Mouse (Mus musculus): ENCODE data around the gene Dexi. TPM values are rescaled to one million over a fixed set of nuclear protein-coding genes. Genes with fewer than 3 reads are reported as not detected.

Dexi gene
- polyA plus RNA-seq, 1 experiment, result not detected

GRCm38 (mm10) chr16:10460188-10460587 is 82.7 kb downstream of the Dexi start:
- no peak for TF ChIP-seq POLR2A (IDR thresholded peaks at IDR 0.05; ENCODE audit: insufficient read depth, low read depth, low read length)
- no peak for TF ChIP-seq CTCF (IDR thresholded peaks at IDR 0.05; ENCODE audit: insufficient read depth, low read depth, low read length)
- Histone ChIP-seq H3K27ac (ENCODE audit: insufficient read depth, low read depth, low read length) (no peak overlapping the region), H3K4me3 (ENCODE audit: insufficient read depth, low read depth, low read length) (no peak overlapping the region), H3K4me1 (ENCODE audit: control insufficient read depth, insufficient read depth, low read length) (no peaks in the 10 kb centered on the region)
- 71% methylated on average over 2 of the region's 2 CpGs for WGBS

GRCm38 (mm10) chr16:10454583-10454974 is 88.3 kb downstream of the Dexi start:
- 0 out of 2 replicates have a peak, but pooled peaks cover 4% of the 10 kb centered on the region for H3K4me1 ChIP-seq (ENCODE audit: control insufficient read depth, insufficient read depth, low read length)
- 83% methylated on average over 3 of the region's 3 CpGs for WGBS
- TF ChIP-seq CTCF (IDR thresholded peaks at IDR 0.05; ENCODE audit: insufficient read depth, low read depth, low read length) (no peak), POLR2A (IDR thresholded peaks at IDR 0.05; ENCODE audit: insufficient read depth, low read depth, low read length) (no peak)
- no peak overlapping the region for H3K4me3 ChIP-seq (ENCODE audit: insufficient read depth, low read depth, low read length)
- H3K27ac ChIP-seq (ENCODE audit: insufficient read depth, low read depth, low read length), result no peak overlapping the region

GRCm38 (mm10) chr16:10453872-10454582 is 88.8 kb downstream of the Dexi start:
- 93% methylated on average over 6 of the region's 6 CpGs for WGBS
- TF ChIP-seq CTCF (IDR thresholded peaks at IDR 0.05; ENCODE audit: insufficient read depth, low read depth, low read length) (no peak), POLR2A (IDR thresholded peaks at IDR 0.05; ENCODE audit: insufficient read depth, low read depth, low read length) (no peak)
- Histone ChIP-seq H3K4me3 (ENCODE audit: insufficient read depth, low read depth, low read length) (no peak overlapping the region), H3K4me1 (ENCODE audit: control insufficient read depth, insufficient read depth, low read length) (0 out of 2 replicates have a peak, but pooled peaks cover 4% of the 10 kb centered on the region), H3K27ac (ENCODE audit: insufficient read depth, low read depth, low read length) (no peak overlapping the region)

Other genes with a start within 250 kb of the Dexi start
- not detected in 2 replicates for gene Emp2, start 229.1 kb downstream of the Dexi start, polyA plus RNA-seq (2012; ENCODE audit: insufficient read depth, insufficient read length, low replicate concordance, missing spikeins)
- not detected in 2 replicates for gene Tekt5, start 147.6 kb downstream of the Dexi start, polyA plus RNA-seq (2012; ENCODE audit: insufficient read depth, insufficient read length, low replicate concordance, missing spikeins)
- gene Nubp1, start 131.1 kb downstream of the Dexi start, polyA plus RNA-seq (2012; ENCODE audit: insufficient read depth, insufficient read length, low replicate concordance, missing spikeins), result not detected in 2 replicates
- gene Tvp23a, start 95.7 kb downstream of the Dexi start, polyA plus RNA-seq (2012; ENCODE audit: insufficient read depth, insufficient read length, low replicate concordance, missing spikeins), result not detected in 2 replicates
- not detected in 2 replicates for gene Ciita, start 63.0 kb downstream of the Dexi start, polyA plus RNA-seq (2012; ENCODE audit: insufficient read depth, insufficient read length, low replicate concordance, missing spikeins)
- gene Clec16a, start 2.3 kb upstream of the Dexi start, polyA plus RNA-seq (2012; ENCODE audit: insufficient read depth, insufficient read length, low replicate concordance, missing spikeins), result 285 and 796 TPM in 2 replicates
- gene Socs1, start 242.5 kb upstream of the Dexi start, polyA plus RNA-seq (2012; ENCODE audit: insufficient read depth, insufficient read length, low replicate concordance, missing spikeins), result not detected in 2 replicates
- not detected in 2 replicates for gene Tnp2, start 245.6 kb upstream of the Dexi start, polyA plus RNA-seq (2012; ENCODE audit: insufficient read depth, insufficient read length, low replicate concordance, missing spikeins)
- not detected in 2 replicates for gene Prm3, start 247.9 kb upstream of the Dexi start, polyA plus RNA-seq (2012; ENCODE audit: insufficient read depth, insufficient read length, low replicate concordance, missing spikeins)

Data from olfactory bulb, adult 2 months (tissue).